Mouse (Mus musculus): ENCODE data around the gene Ostc. TPM values are rescaled to one million over a fixed set of nuclear protein-coding genes. Genes with fewer than 3 reads are reported as not detected.

Gene Ostc
- polyA plus RNA-seq, 1 experiment: 25.4 TPM

DNA sequence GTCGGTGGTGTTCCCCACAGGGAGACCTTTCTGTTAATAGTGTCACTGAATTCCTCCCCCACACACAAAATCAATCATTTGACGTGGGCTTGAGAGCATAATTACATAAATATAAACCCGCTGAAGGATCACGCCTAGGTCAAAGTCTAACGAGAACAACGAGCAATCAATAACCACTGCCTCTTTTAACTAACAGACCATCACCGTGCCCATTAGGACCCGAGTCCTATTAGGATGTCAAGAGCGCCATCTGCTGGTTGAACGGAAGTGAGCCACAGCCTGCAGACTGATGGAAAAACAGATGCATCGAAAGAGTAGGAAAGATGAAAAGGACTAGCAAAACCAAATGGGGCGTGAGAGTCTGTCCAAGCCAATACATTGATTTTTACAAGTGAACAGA is 19.6 kb downstream of the Ostc start:
- no peak overlapping the region for H3K27ac ChIP-seq (replicated peaks; ENCODE audit: low read depth, low read length)
- no peak overlapping the region for H3K4me3 ChIP-seq (ENCODE audit: insufficient read depth, low read depth, low read length)
- no peaks in the 10 kb centered on the region; the same call in 1 of the 2 replicates for H3K4me1 ChIP-seq (ENCODE audit: control insufficient read depth, insufficient read depth, insufficient read length, low read length)

DNA sequence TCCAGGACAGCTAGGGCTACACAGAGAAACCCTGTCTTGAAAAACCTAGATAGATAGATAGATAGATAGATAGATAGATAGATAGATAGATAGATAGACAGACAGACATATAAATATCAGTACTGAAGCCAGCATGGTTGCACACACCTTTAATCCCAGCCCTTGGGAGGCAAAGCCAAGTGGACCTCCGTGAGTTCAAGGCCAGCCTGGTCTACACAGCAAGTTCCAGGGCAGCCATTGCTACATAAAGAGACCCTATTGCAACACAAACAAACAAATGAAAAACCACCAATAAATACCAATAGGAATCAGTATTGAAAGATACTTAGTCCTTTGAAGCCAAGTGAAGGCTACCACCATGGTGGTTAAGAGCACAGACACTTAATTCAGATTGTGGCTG is 22.2 kb downstream of the Ostc start:
- no peak overlapping the region for H3K4me3 ChIP-seq (ENCODE audit: insufficient read depth, low read depth, low read length)
- no peaks in the 10 kb centered on the region; the same call in 1 of the 2 replicates for H3K4me1 ChIP-seq (ENCODE audit: control insufficient read depth, insufficient read depth, insufficient read length, low read length)
- H3K27ac ChIP-seq (replicated peaks; ENCODE audit: low read depth, low read length): no peak overlapping the region

DNA sequence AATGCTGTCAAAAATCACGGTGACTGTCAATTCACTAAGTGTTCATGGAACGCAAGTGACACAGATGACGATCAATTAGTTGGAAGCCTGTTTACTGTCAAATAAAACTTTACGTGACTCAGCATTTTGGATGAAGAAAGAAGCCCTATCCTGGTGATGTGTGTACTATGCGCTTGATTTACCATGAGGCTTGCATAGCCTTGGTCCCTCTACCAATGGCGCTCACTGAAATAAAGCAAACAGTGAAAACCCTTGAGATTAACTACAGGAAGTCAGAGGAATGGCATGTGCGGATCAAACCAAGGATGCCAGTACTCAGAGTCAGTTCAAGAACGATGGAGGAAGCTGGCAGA is 24.3 kb downstream of the Ostc start:
- H3K27ac ChIP-seq (replicated peaks; ENCODE audit: low read depth, low read length): no peak overlapping the region

DNA sequence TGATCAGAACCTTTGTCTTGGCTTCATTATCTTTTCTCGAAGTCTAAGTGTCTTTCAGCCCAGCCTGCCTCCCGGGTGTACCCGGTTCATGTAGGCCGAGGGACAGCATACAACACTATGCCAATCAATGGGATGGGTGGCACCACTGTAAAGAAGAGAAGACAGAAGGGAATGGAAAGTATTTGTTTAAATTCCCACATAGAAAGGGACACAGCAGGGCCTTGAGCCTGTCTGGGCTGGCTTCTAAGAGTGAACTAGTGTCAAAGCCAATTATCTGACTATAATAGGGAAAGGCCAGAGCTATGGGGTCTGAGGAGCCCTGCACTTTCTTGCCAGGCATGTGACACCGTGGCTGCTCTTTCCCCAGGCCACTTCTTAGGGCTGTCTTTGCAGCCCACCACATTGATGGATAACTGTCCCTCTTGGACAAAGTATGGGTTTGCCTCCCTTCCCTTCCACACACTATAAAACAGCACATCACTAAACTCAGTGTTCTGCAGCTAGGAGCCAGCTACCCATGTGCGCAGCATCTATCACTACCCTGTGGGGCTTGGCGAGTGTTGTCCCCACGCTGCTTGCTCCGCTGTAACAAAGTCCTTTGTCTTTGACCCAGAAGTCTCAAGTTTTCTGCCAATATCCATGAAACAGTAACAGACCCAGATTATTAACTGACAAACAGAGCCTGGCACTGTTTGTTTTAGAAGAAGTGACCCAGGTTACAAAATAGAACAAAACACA is 24.8 kb downstream of the Ostc start:
- no peak overlapping the region for H3K27ac ChIP-seq (replicated peaks; ENCODE audit: low read depth, low read length)
- no peaks in the 10 kb centered on the region for H3K4me1 ChIP-seq (ENCODE audit: control insufficient read depth, insufficient read depth, insufficient read length, low read length)

More for the DNA sequence above, 24.3 kb downstream of the Ostc start:
- Histone ChIP-seq H3K4me1 (ENCODE audit: control insufficient read depth, insufficient read depth, insufficient read length, low read length) (no peaks in the 10 kb centered on the region), H3K4me3 (ENCODE audit: insufficient read depth, low read depth, low read length) (no peak overlapping the region)

DNA sequence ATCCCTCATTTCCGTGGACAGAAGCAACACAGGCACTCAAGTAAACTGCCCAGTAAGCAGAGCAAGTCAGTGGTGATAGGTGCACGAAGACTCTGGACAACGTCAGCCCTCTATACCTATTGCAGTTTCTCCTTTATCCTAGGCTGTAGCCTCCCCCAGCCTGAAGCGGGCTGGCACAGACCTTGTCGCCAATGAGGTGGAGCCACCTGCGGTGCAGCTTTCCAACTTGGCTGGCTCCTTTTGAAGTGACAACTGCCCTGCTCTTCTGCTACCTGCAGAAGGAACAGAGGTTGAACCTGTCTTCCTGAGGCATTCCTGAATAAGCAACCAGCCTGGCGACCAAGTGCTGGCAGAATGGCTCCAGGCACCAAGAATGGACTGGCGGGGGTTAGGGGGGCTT is 25.4 kb downstream of the Ostc start:
- H3K27ac ChIP-seq (replicated peaks; ENCODE audit: low read depth, low read length): no peak overlapping the region
- H3K4me1 ChIP-seq (ENCODE audit: control insufficient read depth, insufficient read depth, insufficient read length, low read length): no peaks in the 10 kb centered on the region
- no peak overlapping the region for H3K4me3 ChIP-seq (ENCODE audit: insufficient read depth, low read depth, low read length)

More for the DNA sequence above, 24.8 kb downstream of the Ostc start:
- H3K4me3 ChIP-seq (ENCODE audit: insufficient read depth, low read depth, low read length): no peak overlapping the region

DNA sequence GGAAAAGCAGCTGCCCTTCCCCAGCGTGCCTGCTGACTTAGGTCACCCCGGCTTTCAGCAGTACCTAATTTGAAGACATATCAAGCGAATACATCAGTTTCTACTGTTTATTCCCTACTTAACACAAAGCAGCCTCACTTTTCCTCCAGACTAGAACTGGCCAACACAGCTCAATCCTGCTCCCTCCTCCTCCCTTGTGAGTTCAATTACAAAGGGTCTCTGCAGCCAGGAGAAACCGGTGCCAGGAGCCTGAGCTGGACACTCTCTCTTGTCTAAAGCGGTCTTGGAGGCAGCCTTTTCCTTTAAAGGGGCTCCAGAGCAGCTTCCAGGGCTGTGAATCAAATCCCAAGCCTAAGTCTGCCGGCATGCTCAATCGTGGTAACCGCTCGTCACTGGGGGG is 27.1 kb downstream of the Ostc start:
- no peaks in the 10 kb centered on the region for H3K4me1 ChIP-seq (ENCODE audit: control insufficient read depth, insufficient read depth, insufficient read length, low read length)
- no peak overlapping the region for H3K27ac ChIP-seq (replicated peaks; ENCODE audit: low read depth, low read length)
- H3K4me3 ChIP-seq (ENCODE audit: insufficient read depth, low read depth, low read length): no peak overlapping the region

DNA sequence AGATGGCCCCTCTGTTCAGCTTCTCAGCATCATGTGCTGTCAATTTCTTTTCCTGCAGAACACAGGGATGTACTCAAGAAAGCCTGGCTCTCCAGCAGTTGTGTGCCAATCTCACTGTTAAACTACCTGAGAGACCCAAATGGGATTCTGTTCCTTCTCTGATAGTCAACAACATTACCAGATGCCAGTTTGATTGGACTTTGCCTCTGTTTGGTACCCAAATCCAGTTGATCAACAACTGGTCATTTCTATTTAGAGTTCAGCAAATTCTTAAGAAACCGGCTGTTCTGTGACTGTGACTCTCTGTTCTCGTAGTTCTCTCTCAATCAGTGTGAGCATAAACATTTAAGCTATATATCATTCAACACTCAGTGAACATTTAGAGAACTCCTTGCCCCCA is 28.0 kb downstream of the Ostc start:
- Histone ChIP-seq H3K4me3 (ENCODE audit: insufficient read depth, low read depth, low read length) (no peak overlapping the region), H3K27ac (replicated peaks; ENCODE audit: low read depth, low read length) (no peak overlapping the region), H3K4me1 (ENCODE audit: control insufficient read depth, insufficient read depth, insufficient read length, low read length) (no peaks in the 10 kb centered on the region)

DNA sequence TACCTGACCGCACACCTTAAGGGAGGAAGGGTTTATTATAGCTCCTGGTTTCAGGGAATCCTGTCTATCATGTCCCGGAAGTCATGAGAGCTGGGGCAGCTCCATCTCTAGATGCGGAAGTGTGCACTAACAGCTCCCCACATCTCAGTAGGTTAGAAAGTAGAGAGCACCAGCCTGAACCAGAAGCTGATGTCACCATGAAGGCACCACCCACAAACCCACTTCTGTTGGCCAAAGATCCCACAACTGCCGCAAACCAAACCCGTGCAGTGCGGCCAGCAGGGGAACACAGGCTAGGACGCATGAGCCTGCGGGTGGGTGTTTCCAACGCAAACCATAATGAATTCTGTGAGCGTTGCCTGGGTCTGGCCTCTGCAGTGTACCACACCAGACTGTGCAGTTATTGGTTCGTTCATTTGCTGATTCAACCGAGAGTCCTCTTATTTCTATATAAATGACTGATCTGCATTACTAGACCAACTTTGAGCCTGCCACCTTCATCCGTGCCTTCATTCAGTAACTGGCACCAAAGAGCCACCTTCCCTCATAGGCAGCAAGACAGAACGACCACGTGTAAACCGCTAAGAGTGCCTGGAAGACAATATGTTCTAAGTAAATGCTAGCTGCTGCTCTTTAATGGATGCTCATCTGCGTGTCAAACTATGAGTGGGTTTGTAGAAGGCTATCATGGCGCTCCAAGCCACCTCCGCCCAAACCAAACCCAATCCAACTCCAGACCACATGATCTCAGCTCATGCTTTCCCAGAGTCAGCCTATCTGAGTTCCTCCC is 31.4 kb downstream of the Ostc start:
- Histone ChIP-seq H3K4me1 (ENCODE audit: control insufficient read depth, insufficient read depth, insufficient read length, low read length) (no peaks in the 10 kb centered on the region), H3K4me3 (ENCODE audit: insufficient read depth, low read depth, low read length) (no peak overlapping the region), H3K27ac (replicated peaks; ENCODE audit: low read depth, low read length) (no peak overlapping the region)

DNA sequence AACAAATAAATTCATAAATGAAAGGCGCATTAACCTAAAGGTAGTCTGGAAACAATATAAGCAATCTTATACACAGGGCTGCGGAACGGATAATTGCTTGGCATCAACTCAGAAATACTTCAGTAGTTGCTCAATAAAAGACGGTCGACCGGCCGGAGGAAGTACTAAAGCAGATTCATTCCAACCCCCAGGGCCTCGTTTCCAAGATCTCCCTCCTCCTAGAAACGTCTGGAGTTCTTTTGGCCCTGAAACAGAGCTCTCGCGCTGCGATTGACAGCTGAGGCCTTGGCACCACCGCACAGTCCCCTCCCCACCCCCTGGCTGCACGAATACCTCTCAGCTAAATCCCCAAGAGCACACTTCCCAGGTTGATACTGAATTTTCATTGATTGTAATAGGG is 38.0 kb downstream of the Ostc start:
- H3K4me3 ChIP-seq (ENCODE audit: insufficient read depth, low read depth, low read length): no peak overlapping the region
- no peaks in the 10 kb centered on the region for H3K4me1 ChIP-seq (ENCODE audit: control insufficient read depth, insufficient read depth, insufficient read length, low read length)
- H3K27ac ChIP-seq (replicated peaks; ENCODE audit: low read depth, low read length): no peak overlapping the region

DNA sequence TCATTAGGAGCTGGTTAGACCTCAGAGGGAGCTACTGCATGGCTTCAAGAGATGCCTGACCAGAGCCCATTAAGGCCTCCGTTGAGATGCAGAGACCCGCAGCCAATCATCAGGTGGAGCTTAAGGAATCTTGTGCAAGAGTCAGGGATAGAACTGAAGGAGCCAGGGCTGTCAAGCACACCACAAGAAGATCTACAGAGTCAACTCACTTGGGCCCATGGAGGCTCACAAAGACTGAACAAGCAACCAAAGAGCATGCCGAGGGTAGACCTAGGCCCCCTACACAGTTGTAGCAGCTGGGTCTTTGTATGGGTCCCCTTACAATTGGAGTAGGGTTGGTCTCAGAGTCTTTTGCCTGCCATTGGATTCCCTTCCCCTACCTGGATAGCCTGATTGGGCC is 46.7 kb downstream of the Ostc start:
- no peak overlapping the region for H3K27ac ChIP-seq (replicated peaks; ENCODE audit: low read depth, low read length)
- H3K4me3 ChIP-seq (ENCODE audit: insufficient read depth, low read depth, low read length): no peak overlapping the region

DNA sequence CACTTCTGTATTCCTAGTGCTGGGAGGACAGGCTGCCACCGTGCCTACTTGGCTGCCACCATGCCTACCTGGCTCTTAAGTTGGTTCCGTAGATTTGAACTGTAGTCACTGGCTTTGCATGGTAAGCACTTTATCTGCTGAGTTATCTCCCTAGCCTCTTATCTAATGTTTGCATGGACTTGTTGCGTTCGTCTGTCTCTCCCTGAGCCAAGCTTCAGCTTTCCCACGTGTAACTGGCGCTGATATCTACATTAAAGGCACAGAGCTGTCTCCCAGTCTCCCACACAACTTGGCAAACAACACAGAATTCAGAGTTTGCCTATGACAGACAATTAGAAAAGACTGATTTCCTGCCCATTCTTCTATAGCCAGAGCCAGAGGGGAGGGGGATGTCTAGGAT is 48.6 kb downstream of the Ostc start:
- Histone ChIP-seq H3K4me1 (ENCODE audit: control insufficient read depth, insufficient read depth, insufficient read length, low read length) (no peaks in the 10 kb centered on the region), H3K27ac (replicated peaks; ENCODE audit: low read depth, low read length) (no peak overlapping the region), H3K4me3 (ENCODE audit: insufficient read depth, low read depth, low read length) (no peak overlapping the region)

More for the DNA sequence above, 46.7 kb downstream of the Ostc start:
- no peaks in the 10 kb centered on the region for H3K4me1 ChIP-seq (ENCODE audit: control insufficient read depth, insufficient read depth, insufficient read length, low read length)

DNA sequence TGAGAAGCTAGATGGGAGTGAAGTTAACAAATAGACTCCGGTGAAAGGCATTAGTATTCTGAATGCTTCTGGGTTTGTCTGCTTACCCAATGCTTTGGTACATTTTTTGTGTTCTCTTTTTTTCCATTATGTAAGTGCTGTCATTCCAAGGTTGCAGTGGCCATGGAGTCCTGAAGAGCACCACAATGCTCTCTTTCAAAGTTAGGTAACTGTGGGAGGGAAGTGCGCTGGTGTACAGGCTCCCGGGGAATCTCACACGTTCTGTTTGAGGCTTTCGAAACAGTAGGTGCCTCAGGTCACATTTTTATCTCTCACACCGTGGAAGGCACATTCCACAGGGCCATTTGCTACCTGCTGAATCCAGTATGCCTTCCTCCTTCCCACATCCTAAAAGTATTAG is 59.7 kb downstream of the Ostc start:
- H3K4me1 ChIP-seq (ENCODE audit: control insufficient read depth, insufficient read depth, insufficient read length, low read length): no peaks in the 10 kb centered on the region
- no peak overlapping the region for H3K4me3 ChIP-seq (ENCODE audit: insufficient read depth, low read depth, low read length)
- H3K27ac ChIP-seq (replicated peaks; ENCODE audit: low read depth, low read length): no peak overlapping the region

DNA sequence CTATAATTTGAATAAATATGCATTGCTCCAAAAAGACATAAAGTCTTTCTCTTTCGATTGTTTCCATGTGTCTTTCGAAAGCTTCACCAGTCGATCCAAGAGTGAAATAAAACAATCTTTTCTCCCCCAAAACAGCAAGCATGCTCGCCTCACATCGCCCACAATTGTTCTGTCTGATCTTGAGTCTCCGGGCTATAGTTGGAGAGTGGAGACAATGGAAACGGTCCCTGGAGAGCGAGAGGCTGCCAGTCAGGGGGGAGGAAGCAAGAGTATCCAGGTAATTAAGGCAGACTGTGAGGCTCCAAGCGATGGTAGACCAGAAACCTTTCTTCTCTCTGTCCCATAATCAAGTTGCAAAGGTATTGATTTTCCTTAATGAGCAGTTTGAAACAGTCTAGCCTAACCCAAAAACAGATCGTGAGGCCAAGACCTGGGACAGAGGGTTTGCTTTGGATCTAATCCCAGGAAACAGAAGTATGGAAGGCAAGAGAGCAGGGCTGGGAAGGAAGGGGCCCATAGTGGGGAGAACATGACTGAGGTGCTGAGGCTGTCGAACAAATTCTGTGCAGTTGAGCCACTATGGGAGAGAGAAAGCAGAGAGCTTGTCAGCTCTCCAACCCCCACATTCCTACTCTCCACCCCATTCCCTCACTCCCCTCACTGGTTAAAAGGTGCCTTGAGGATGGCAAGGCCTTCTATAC is 63.0 kb downstream of the Ostc start:
- Histone ChIP-seq H3K27ac (replicated peaks; ENCODE audit: low read depth, low read length) (no peak overlapping the region), H3K4me1 (ENCODE audit: control insufficient read depth, insufficient read depth, insufficient read length, low read length) (no peaks in the 10 kb centered on the region)

More for the DNA sequence above, 63.0 kb downstream of the Ostc start:
- H3K4me3 ChIP-seq (ENCODE audit: insufficient read depth, low read depth, low read length): no peak overlapping the region

Measured in brown adipose tissue, adult 24 weeks (tissue).